Mouse (Mus musculus) bone marrow, adult 2 months (tissue): Measurements from ENCODE around the gene P3h1. TPM values are rescaled to one million over a fixed set of nuclear protein-coding genes. Genes with fewer than 3 reads are reported as not detected.
"Not testable (repeated sequence)": the region's sequence is repeated elsewhere in the genome, so short reads cannot be mapped to it uniquely, and the experiment has no call there.

Experiments used
- H3K27ac ChIP-seq: fragments of 200-500 bp; 2 replicates; pipeline ENCODE4 v1.5.1; 2012; ENCODE audit warnings: low read depth, mild to moderate bottlenecking, control low read depth, inconsistent platforms, low read length; ENCODE audit not compliant: control insufficient read depth, poor library complexity, insufficient read depth
- H3K4me1 ChIP-seq: fragments of 200-500 bp; 2 replicates; pipeline ENCODE4 v1.6.1; 2011; ENCODE audit warnings: low read length; ENCODE audit not compliant: control insufficient read depth, insufficient read depth
- H3K4me3 ChIP-seq: fragments of 200-500 bp; replicated peaks from 2 replicates; pipeline ENCODE3; 2011; ENCODE audit warnings: mild to moderate bottlenecking, low read depth, low read length, control low read depth; ENCODE audit not compliant: control insufficient read depth
- CTCF ChIP-seq: fragments of 200-500 bp; IDR thresholded peaks from 2 replicates; pipeline ENCODE4 v1.5.1; 2011; ENCODE audit warnings: low read length, control low read depth; ENCODE audit not compliant: control insufficient read depth, insufficient read depth
- POLR2A ChIP-seq: fragments of 200-500 bp; IDR thresholded peaks from 2 replicates; pipeline ENCODE4 v1.6.1; 2011; ENCODE audit warnings: low read depth, mild to moderate bottlenecking, control low read depth, low read length, borderline replicate concordance; ENCODE audit not compliant: control insufficient read depth
- WGBS: fragments of 180-500 bp; shearing (Covaris S2); methylation state at CpG from one replicate; pipeline ENCODE4 v1.1.7; 2018; 5-methylcytosine and 5-hydroxymethylcytosine counted together
- polyA plus RNA-seq: library from polyadenylated mRNA; stranded (reverse); fragments of >200 nt; gene quantifications from 2 replicates; pipeline ENCODE4 v1.2.4, GENCODE M21; 2011; ENCODE audit warnings: low replicate concordance; ENCODE audit not compliant: missing spikeins, insufficient read depth, insufficient read length

P3h1 gene
- polyA plus RNA-seq, 1 experiment: 7.0 TPM

GRCm38 (mm10) chr4:119274627-119275026 lies 41.9 kb downstream of the P3h1 start:
- H3K27ac ChIP-seq: no peak overlapping the region
- no peak overlapping the region for H3K4me3 ChIP-seq
- TF ChIP-seq CTCF (no peak), POLR2A (no peak)
- 77% methylated on average over 1 of the region's 1 CpGs for WGBS
- H3K4me1 ChIP-seq: no peaks in the 10 kb centered on the region; the same call in 1 of the 2 replicates

GRCm38 (mm10) chr4:119275226-119275625 lies 42.5 kb downstream of the P3h1 start:
- no peak overlapping the region for H3K4me3 ChIP-seq
- TF ChIP-seq POLR2A: no peak
- TF ChIP-seq CTCF: no peak
- H3K27ac ChIP-seq: no peak overlapping the region
- no peaks in the 10 kb centered on the region; the same call in 1 of the 2 replicates for H3K4me1 ChIP-seq
- WGBS: 47% methylated on average over 2 of the region's 2 CpGs

- 83% methylated on average over 2 of the region's 2 CpGs for WGBS
- TF ChIP-seq POLR2A (no peak), CTCF (no peak)
- H3K4me1 ChIP-seq: no peaks in the 10 kb centered on the region; the same call in 1 of the 2 replicates
- H3K4me3 ChIP-seq: no peak overlapping the region
- no peak overlapping the region for H3K27ac ChIP-seq
These were observed 43.0 kb downstream of the P3h1 start for GRCm38 (mm10) chr4:119275726-119276125.

DNA sequence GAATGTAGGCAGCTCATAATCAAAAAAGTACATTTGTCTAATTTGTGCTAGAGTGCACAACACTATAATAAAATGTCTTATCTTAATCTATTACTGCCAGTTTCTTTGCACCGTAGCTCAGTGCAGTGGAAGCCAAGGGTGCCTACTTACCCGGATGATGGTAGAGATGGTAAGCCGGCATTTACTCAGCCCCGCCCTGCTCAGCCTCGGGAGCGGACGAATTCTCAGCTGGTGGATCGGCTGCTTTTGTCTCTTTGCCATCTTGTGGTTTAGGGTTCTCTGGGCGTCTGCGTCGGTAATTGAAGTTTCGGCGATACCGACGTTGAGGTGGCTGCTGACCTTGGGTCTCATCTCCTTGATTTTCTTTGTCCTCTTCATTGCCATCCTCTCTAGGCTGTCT lies 46.1 kb downstream of the P3h1 start:
- not testable (repeated sequence) for H3K27ac ChIP-seq, H3K4me1 ChIP-seq, H3K4me3 ChIP-seq
- WGBS: 86% methylated on average over 15 of the region's 15 CpGs

- H3K27ac ChIP-seq: no peak overlapping the region
- TF ChIP-seq POLR2A (no peak), CTCF (no peak)
- WGBS: 83% methylated on average over 1 of the region's 1 CpGs
- no peaks in the 10 kb centered on the region; the same call in 1 of the 2 replicates for H3K4me1 ChIP-seq
- H3K4me3 ChIP-seq: no peak overlapping the region
These were observed 52.1 kb downstream of the P3h1 start for GRCm38 (mm10) chr4:119284861-119285260.

GRCm38 (mm10) chr4:119285336-119285735 lies 52.6 kb downstream of the P3h1 start:
- WGBS: 30% methylated on average over 2 of the region's 2 CpGs
- no peaks in the 10 kb centered on the region; the same call in 1 of the 2 replicates for H3K4me1 ChIP-seq
- H3K4me3 ChIP-seq: no peak overlapping the region
- TF ChIP-seq CTCF: no peak
- no peak for TF ChIP-seq POLR2A
- no peak overlapping the region for H3K27ac ChIP-seq

DNA sequence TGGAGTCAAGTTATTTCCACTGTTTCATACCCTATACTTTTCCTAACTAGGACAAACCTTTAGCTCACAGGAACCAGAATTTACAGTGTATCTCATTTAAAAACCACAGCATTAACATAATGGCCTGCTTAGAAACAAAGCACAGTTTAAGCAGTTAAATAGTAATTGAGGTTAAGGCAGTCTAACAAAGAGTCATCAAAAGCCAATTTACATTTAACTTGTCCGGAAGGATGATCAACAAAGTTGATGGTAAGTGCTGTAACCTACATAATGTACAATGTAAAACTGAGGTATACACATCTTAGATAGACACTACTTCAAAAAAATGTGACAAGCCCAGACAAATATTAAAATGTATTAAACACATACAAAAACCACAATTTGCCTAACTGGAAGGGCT lies 59.2 kb downstream of the P3h1 start:
- no peak for TF ChIP-seq POLR2A
- no peak for TF ChIP-seq CTCF
- H3K4me3 ChIP-seq: no peak overlapping the region
- no peaks in the 10 kb centered on the region; the same call in 1 of the 2 replicates for H3K4me1 ChIP-seq
- WGBS: 76% methylated on average over 1 of the region's 1 CpGs
- H3K27ac ChIP-seq: no peak overlapping the region

- TF ChIP-seq CTCF (no peak), POLR2A (no peak)
- H3K4me1 ChIP-seq: no peaks in the 10 kb centered on the region; the same call in 1 of the 2 replicates
- under 1% methylated on average over 24 of the region's 24 CpGs for WGBS
- H3K4me3 ChIP-seq: peak overlapping the region; percentile 81
- H3K27ac ChIP-seq: peak overlapping the region; percentile 13; the same call in 1 of the 2 replicates
These were observed 60.3 kb downstream of the P3h1 start for GRCm38 (mm10) chr4:119292771-119293573.

DNA sequence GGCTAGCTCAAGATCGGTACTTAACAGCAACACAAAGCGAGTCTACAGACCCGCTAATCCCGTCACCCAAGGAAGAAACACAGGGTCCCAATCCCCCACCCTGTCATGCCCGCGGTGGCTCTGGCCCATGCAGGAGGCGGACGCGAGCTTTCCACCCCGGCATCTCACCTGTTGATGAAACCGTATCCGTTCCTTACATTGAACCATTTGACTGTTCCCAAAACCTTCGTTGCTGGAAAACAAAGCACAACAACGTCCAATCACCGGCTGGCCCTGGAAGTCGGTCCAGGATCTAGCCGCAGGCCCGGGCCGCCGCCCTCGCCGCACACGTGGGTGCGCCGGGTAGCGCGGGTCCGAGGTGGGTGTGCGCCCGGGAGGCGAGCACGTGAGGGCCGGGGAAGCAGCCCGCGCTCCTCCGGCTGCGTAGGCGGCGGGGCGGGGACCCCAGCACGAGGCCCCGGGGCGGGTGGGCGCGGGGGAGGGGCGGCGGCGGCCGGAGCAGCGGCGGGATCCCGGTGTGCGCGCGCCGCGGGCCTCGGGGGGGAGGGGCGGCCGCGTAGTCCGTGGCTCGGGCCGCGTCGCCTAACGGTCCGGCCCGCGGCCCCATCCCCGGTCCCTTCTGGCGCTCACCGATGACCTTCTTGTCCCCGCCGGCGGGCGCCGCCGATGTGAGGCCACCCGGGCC lies 61.0 kb downstream of the P3h1 start:
- TF ChIP-seq POLR2A (no peak), CTCF (no peak)
- Histone ChIP-seq H3K4me3 (peak overlapping the region; percentile 81), H3K27ac (peak overlapping the region; percentile 53), H3K4me1 (no peaks in the 10 kb centered on the region; the same call in 1 of the 2 replicates)
- under 1% methylated on average over 77 of the region's 80 CpGs for WGBS
